Mouse (Mus musculus) lung, postnatal 36 days (tissue): ENCODE data around the gene Smyd3.

Experiments
- DNase-seq: peaks from one replicate; pipeline ENCODE4 v3.0.0; 2022; ENCODE audit warnings: mixed read lengths

Smyd3 gene

DNA sequence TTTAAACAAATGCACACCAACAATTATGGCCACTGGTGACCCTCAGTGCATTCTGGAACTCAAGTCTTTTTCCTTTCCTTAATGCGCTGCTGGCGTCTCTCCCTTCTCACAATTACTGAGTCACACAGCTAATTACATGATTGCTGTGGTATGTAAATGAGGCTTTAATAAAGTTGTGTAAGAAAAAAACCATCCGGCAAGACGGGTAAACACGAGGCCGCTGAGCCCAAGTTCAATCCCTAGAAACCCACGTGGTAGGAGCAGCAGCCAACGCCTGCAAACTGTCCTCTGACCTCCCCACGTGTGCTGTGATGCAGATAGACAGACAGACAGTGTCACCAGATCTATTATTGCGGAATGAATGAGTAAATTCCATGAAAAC lies 58.9 kb downstream of the Smyd3 start:
- peak; percentile 27 for DNase-seq

DNA sequence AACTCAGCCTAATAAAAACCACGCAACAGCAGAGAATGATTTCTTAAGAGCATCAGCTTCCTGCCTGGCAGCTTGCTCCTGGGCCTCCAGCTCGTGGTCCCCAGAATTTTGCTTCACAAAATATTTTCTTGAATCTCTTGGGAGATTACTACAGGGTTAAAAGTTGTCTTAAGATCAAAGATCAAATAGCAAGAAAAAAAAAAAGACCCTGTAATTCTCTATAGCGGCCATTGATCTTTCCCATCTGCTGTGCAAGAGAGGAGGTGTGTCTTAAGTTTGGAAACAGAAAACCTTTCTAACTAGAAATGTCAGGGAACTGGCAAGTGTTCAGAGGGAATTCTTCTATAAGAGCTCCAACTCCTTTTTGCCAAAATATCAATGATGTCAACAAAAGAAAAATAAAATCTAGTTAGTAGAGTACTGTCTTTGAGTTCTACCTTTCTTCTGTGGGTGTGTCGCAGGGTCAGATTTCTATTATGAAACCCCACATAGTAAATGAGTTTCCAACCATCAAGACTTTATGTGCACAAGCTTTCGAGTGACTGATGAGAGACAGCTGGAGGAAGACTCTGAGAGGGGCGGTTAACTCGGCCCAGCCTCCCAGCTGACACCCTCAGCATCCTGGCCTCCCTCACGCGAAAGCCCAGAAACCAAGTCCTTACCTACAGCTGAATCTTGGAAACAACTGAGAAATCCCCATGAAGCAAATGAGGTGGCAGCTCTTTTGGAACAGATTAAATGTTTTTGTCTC lies 59.4 kb downstream of the Smyd3 start:
- peak; percentile 64 for DNase-seq

DNA sequence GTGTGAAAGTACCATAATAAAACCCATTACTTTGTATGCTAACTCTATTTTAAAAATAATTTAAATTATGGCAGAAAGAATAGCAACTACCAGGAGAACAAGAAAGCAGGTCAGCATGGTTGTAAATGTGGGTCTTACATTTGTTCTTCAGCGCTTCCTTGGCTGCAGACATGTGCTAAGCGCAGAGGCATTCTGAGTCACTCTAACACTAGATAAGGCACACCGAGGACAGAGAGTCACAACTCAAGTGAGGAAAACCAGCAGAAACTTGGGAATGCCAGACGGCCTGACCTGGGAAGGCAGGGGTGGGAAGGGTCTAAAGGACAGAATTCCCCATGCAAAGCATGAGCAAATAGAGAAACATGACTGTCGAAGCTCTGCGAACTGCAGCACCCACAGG lies 63.2 kb downstream of the Smyd3 start:
- no peak for DNase-seq

DNA sequence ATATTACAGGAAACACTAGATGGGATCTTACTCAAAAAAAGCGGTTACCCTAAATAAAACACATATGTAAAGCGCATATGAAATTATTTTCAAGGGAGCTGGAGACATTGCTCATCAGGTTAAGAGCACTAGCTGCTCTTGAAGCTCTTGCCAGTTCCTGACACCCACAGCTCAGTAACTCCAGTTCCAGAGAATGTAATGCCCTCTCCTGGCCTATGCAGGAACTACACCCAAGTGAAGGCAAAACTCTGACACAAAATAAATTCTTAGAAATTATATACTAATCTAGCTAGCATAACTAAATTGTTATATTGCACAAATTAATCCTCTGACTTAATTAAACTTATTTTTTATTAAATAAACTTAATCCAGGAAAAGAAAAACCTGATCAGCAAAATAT lies 66.6 kb downstream of the Smyd3 start:
- DNase-seq, result peak; percentile 15

DNA sequence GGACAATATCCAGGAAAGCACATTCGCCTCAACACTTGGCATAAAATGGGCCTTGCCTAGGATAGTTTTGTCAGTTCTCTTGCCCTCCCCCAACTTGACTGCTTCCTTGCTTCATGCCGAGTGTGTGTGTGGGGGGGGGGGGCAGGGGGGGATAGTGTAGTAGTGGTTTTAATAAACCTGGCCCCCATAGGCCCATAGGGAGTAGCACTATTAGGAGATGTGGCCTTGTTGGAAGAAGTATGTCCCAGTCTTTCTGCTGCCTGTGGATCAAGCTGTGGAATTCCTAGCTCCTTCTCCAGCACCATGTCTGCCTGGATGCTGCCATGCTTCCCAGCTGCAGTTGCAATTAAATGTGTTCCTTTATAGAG lies 71.0 kb downstream of the Smyd3 start:
- no peak for DNase-seq

GRCm38 (mm10) chr1:179446127-179446844 lies 71.6 kb downstream of the Smyd3 start:
- no peak for DNase-seq

DNA sequence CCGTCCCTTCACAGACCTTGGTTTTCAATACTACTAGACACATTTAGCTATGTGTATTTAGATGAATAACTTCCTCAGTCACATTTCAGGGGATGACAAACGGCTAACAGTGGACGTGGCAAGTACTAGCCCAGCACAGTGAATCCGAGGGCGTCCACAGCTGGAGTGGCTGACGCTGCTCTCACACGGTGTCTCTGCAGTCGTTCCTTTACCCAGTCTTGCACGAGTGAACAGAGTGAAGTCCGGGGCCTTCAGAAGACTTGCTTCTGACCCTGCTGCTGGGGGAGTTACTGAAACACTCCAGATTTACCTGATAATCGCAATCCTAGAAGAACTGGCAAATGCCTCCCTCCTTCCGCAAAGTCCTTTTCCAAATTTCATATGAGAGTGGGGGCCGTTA lies 74.0 kb downstream of the Smyd3 start:
- DNase-seq, result no peak

DNA sequence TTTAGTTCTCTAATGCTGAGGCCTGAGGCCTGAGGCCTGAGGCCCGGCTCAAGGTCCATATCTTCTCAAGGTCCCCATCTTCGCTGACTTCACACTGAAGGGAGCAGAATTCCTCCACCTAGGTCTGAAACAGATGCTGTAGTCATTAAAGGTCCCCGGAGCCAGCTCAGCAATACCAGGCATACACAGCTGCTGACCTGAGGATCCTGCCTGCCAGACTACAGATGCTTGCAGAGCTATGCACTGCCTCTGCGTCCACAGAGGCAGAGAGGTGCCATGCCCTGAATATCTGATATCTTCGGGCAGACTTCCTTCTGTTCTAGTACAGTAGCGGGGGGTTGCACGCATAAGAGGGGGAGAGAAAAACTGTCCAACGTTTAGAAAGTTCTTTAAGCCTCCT lies 74.4 kb downstream of the Smyd3 start:
- no peak for DNase-seq

GRCm38 (mm10) chr1:179436596-179436995 lies 81.2 kb downstream of the Smyd3 start:
- DNase-seq, result no peak

DNA sequence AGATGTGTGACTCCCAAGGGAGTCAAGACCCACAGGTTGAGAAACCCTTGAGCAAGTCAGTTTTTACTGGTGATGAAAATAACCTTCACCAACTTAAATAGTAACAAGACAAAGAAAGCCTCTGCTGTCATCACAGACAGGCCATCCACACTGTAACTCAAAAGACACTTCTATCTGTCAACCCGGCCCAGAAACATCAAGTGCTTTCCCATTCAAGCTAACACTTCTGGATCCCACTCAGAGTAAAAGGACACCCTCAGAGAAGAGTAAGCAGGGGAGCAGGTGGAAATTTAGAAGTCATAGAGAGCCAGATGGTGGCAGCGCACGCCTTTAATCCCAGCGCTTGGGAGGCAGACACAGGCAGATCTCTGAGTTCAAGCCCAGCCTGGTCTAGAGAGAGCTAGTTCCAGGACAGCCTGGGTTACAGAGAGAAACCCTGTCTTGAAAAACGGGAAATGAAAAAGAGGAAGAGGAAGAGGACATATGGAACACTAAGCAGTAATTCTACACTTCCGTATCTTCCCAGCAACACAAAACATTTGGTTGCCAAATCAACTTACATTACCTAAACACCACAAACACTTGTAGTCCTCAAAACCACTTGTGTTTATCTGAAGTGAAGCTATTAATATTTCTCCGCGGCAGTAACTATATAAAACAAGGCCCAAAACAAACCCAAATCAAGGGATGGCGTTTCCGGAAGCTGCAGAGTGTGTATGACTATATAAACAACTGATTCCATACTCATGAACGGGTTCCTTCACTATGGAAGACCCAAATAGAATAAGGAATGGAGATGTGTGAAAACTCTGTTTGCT lies 83.2 kb downstream of the Smyd3 start:
- peak; percentile 7 for DNase-seq

- DNase-seq, result no peak
Measured at GRCm38 (mm10) chr1:179433828-179434227, 84.0 kb downstream of the Smyd3 start.

DNA sequence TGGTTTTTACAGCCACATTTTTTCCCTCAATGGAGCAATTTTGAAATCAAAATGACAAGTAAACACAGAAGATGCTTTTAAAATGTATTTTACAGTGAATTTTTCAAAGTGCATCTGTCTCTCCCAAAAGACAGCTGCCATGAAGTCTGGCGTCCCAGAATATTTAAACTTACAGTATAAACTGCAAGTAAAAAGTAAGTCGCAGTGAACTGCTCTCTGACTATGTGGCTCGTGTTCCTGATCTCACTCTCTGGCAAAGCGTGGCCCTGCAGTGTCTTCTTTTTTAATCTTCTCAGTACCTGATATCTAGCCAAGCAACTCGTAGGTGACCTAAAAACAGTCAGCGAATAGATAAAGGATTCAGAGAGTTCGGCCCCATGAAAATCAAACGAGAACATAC lies 84.5 kb downstream of the Smyd3 start:
- no peak for DNase-seq

DNA sequence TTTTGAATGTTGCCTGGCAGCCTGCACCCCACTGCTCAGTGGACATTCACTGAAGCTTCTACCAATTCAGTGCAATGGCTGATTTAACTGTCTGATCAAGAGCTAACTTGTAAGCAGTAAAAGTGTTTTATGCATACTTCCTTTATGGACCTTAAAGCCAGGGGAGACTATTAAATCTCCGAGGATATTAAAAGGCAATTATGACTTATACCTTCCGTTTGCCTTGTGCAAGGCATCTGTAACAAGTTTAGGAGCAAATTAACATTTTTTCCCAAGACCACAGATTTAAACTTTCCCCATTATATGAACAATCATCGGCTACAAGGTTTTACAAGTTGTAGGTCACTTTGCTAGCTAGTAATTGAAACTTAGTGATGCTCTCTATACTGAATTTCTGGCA lies 87.8 kb downstream of the Smyd3 start:
- no peak for DNase-seq

- DNase-seq, result no peak
Measured at GRCm38 (mm10) chr1:179424879-179425472, 92.9 kb downstream of the Smyd3 start.

DNA sequence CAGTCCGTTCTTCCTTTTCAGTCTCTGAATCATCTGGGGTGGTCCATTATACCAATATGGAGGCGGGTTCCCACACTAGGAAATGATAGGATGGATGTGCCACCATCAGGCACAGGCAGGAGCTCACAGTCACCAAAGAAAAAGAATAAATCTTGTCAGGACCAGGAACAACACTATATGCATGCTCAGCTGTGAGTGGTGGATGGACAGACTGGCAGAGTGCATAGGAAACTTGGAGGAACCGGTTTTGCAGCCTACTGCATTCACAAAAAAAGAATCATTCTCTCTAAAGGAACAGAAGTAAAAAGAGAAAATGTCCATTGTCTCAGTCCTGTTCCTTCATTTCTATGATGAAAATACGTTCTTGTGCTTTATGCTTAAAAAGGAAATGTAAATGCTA lies 98.8 kb downstream of the Smyd3 start:
- DNase-seq, result peak; percentile 6

- DNase-seq, result no peak
Measured at GRCm38 (mm10) chr1:179408086-179408485, 109.8 kb downstream of the Smyd3 start.

DNA sequence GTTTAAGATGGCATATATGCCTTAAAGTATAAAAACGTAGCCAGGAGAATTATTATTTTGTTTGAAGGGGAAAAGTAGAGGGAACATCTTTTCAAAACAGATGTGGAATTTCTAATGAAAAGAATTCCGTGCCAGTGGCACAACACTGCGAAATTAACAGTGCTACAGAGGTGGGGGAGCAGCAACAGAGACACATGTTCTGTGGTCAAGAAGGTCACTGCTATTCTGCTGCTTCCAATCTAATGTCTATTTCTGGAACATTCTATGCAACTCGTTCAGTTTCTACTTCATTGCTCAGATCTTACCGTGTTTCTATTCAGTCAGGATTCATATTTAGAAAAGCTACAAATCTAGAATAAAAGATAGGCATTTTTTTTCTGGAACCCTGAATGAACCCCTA lies 117.0 kb downstream of the Smyd3 start:
- no peak for DNase-seq

DNA sequence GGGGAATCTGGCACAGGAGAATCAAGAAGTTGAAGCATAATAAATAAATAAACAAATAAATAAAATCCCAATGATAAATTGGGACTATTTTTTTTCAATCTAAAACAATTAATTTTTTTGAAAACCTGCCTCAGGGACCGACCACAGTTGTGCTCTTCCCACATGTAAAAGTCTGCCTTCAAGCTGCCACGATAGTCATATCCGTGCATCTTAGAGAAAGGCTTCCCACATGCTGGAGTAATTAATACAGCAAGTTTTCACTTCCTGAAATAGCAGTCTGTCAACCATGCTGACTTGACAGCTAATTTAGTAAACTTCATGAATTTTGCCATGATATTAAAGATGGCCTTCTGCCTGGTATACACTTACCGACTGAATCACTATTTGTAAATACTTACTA lies 119.2 kb downstream of the Smyd3 start:
- DNase-seq, result no peak

DNA sequence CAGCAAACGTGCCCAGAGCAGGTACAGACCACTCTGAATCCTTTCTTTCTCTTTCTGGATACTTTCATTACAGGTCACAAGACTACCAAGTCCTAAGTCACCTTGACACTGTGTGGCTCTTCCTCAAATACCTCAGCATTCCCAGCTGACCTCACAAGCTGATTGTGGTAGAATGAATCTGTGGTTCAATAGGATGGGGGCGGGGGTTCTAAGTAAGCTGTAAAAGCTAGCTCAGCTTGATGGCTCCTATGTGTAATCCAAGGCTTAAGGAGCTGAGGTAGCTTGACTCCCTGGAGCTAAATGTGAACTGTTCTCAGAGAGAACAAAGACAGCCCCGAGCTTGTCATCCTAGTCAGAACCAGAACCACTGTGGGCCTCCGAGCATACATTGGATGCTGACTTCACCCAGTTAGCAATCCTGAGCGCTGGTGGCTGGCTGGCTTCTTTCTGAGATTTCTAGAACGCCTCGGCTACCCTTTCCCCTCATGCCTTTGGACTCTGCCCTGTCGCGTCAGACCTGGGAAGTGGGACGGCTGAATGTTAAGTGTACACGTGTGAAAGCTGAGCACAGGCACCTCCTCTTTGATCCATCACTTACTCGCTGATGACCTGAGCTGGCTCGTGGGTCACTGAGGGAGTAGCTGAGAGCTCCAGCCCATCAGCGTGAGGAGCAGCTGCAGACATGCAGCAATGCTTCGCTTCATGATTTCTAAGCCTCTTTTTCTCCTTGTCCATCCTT lies 131.4 kb downstream of the Smyd3 start:
- DNase-seq, result no peak

GRCm38 (mm10) chr1:179385691-179386090 lies 132.2 kb downstream of the Smyd3 start:
- DNase-seq, result no peak

DNA sequence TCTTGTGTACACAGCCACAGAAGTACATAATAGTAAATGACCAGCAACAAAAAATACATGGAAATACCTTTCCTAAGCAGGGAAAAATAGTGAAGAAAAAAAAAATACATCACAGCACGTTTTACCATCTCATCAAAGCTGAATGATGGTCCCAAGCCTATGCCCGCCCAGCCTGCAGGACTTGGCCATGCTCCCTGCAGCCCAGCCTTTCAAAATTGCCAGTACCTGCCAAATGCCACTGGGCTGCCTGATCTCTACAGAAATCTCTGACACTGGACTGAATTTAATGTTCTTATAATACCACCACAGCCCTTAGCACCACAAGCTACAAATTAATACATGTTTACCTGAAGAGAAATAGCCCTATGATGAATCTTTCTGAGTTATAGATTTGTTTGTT lies 133.5 kb downstream of the Smyd3 start:
- no peak for DNase-seq

- no peak for DNase-seq
Measured at GRCm38 (mm10) chr1:179378102-179378501, 139.7 kb downstream of the Smyd3 start.

DNA sequence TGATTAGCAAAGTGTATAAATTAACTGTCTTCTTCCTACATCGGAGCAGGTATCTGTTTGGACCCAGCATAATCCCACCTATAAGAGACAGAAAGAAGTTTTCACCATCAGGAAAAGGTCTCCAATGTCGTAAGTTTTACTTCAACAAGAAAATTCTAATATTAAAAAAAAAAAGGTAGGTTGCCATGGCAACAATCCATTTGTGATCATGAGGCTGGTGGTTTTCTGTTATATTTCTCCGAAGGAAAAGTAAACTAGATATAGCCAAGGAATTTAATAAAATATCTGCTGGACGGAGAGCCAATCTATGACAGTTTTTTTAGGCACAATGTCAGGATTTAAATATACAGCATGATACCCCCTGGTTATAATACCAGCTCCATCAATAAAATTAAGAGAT lies 142.9 kb downstream of the Smyd3 start:
- no peak for DNase-seq
